ENCODE assay signal across 20 mouse cellular contexts in the genomic region with DNA sequence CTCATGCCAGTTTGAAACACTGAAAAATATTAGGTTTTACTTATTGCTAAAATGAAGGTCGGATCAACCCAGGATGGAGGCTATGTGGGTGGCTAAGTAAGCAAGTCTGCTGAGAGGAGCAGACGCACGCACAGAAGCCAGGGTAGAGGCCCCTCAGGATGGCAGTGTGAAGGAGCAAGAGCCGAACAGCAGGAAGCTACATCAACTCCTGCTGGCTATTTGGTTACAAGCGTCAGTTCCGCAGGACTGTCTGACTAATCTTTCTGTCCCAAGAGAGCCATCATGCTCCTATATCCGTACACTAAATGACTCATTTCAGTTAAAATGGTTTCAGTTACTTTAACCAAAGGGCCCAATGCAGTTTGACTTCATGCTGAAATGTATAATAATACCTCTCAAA. TPM values are rescaled to one million over a fixed set of nuclear protein-coding genes. Genes with fewer than 3 reads are reported as not detected.
DNase-seq lines count a peak whose midpoint lies in the region; ATAC-seq and TF ChIP-seq lines count a peak whose summit lies in the region.
"Had no signal": no experiment of that assay in that cellular context is flagged by ENCODE, and none has a peak within 500 bp of the region (broad histone marks: within the 10 kb centered on the region; RNA-seq: fewer than 3 reads in every experiment).

No protein-coding gene starts in this region.

- H3K4me1 ChIP-seq in heart, embryonic 10.5 days: peaks cover 30% of the 10 kb centered on the region
- peaks cover 29 to 43% of the 10 kb centered on the region in 2 experiments for H3K4me1 ChIP-seq in CH12.LX (ENCODE audit: control insufficient read depth in 1 of 2, insufficient read depth in 2 of 2)
- H3K4me1 ChIP-seq in embryonic facial prominence, embryonic 14.5 days (ENCODE audit: control insufficient read depth, insufficient read depth, low read length): peaks cover 8% of the 10 kb centered on the region; the same call in 1 of the 2 replicates
- H3K4me1 ChIP-seq: liver, embryonic 15.5 days had no signal

- peak; percentile 71 for TF ChIP-seq POLR2A in CH12.LX (IDR thresholded peaks at IDR 0.05; ENCODE audit: low read depth, low read length)

- H3K9ac ChIP-seq in CH12.LX (ENCODE audit: insufficient read depth, low read depth): peak overlapping the region; percentile 43; the same call in 1 of the 2 replicates
- H3K9ac ChIP-seq in embryonic facial prominence, embryonic 14.5 days (ENCODE audit: low read depth, low read length): no peak overlapping the region
- H3K9ac ChIP-seq: forebrain, embryonic 13.5 days; limb, embryonic 13.5 days; liver, embryonic 15.5 days had no signal

- no peaks in the 10 kb centered on the region for H3K27me3 ChIP-seq in heart, embryonic 10.5 days (ENCODE audit: insufficient read depth, poor library complexity, severe bottlenecking)
- H3K27me3 ChIP-seq in CH12.LX (replicated peaks): no peaks in the 10 kb centered on the region
- no peaks in the 10 kb centered on the region for H3K27me3 ChIP-seq in embryonic facial prominence, embryonic 14.5 days (replicated peaks; ENCODE audit: control insufficient read depth, insufficient read depth, low read length)
- H3K27me3 ChIP-seq: forebrain, embryonic 13.5 days; limb, embryonic 13.5 days; liver, embryonic 15.5 days; Patski had no signal

- TF ChIP-seq CTCF in CH12.LX (conservative IDR thresholded peaks at IDR 0.05 in 1 of 2, IDR thresholded peaks at IDR 0.05 in 1 of 2; ENCODE audit: low read depth in 2 of 2, low read length in 2 of 2): no peak; a peak in 1 of 4 replicates

- H3K4me2 ChIP-seq in CH12.LX (ENCODE audit: insufficient read depth, low read depth, poor library complexity, severe bottlenecking): peak overlapping the region; percentile 88
- no peak overlapping the region for H3K4me2 ChIP-seq in embryonic facial prominence, embryonic 14.5 days (ENCODE audit: low read depth, low read length)
- H3K4me2 ChIP-seq: forebrain, embryonic 13.5 days; limb, embryonic 13.5 days; liver, embryonic 15.5 days; midbrain, embryonic 11.5 days had no signal

- H3K4me3 ChIP-seq in heart, embryonic 10.5 days: no peak overlapping the region
- H3K4me3 ChIP-seq in CH12.LX (replicated peaks in 1 of 3; ENCODE audit: low read depth in 2 of 3, low read length in 2 of 3, poor library complexity in 1 of 3): peak overlapping the region in 1 of 3 experiments; percentile 7
- no peak overlapping the region for H3K4me3 ChIP-seq in embryonic facial prominence, embryonic 14.5 days (ENCODE audit: low read depth, low read length)
- H3K4me3 ChIP-seq: forebrain, embryonic 13.5 days; limb, embryonic 13.5 days; liver, embryonic 15.5 days had no signal

- H3K36me3 ChIP-seq in heart, embryonic 10.5 days: no peaks in the 10 kb centered on the region
- H3K36me3 ChIP-seq in CH12.LX (replicated peaks in 1 of 2; ENCODE audit: control insufficient read depth in 1 of 2, insufficient read depth in 1 of 2, low read length in 1 of 2): no peaks in the 10 kb centered on the region
- no peaks in the 10 kb centered on the region for H3K36me3 ChIP-seq in embryonic facial prominence, embryonic 14.5 days (ENCODE audit: control insufficient read depth, insufficient read depth, low read length)
- H3K36me3 ChIP-seq: limb, embryonic 13.5 days; liver, embryonic 15.5 days had no signal

- in situ Hi-C loops in CH12.LX (cut with MboI; ENCODE audit: low pct_ligation_motif_present, low pct_unique_long_range_greater_than_20kb, low sequenced_read_pairs): no loop called here

- H3K9me3 ChIP-seq in heart, embryonic 10.5 days: no peaks in the 10 kb centered on the region
- peaks cover 9% of the 10 kb centered on the region for H3K9me3 ChIP-seq in CH12.LX (replicated peaks; ENCODE audit: low read length)
- H3K9me3 ChIP-seq in embryonic facial prominence, embryonic 14.5 days (ENCODE audit: control insufficient read depth, low read length): peaks cover 6% of the 10 kb centered on the region; the same call in 1 of the 2 replicates
- H3K9me3 ChIP-seq: forebrain, embryonic 13.5 days; limb, embryonic 13.5 days; liver, embryonic 15.5 days had no signal

- TF ChIP-seq EP300 in CH12.LX (IDR thresholded peaks at IDR 0.05; ENCODE audit: low read length): peak; percentile 100

- peak; percentile 14 for DNase-seq in heart, adult 8-10 months (ENCODE audit: low spot score)
- DNase-seq in heart, embryonic 10.5 days (ENCODE audit: low spot score): no peak
- DNase-seq in 3T3-L1 (ENCODE audit: low read depth, low spot score) (peak; percentile 95), CH12.LX (ENCODE audit: extremely low read depth) (peak; percentile 96)
- peak; percentile 53 for DNase-seq in embryonic facial prominence, embryonic 14.5 days (ENCODE audit: low spot score)
- DNase-seq in right cerebral cortex, postnatal 36 days (ENCODE audit: low spot score in 2 of 2): no peak
- DNase-seq in gastrocnemius, postnatal 4 days (ENCODE audit: low spot score in 2 of 2): no peak
- no peak for DNase-seq in spleen, postnatal 36 days (ENCODE audit: low spot score in 2 of 2)
- DNase-seq: adrenal gland, postnatal 25 days; cerebellum, postnatal 25 days; kidney, adult 2 months; kidney, postnatal 14 days; lung, postnatal 10 days; right cerebral cortex, postnatal 4 days; thymus, postnatal 4 days had no signal

- TF ChIP-seq RAD21 in CH12.LX (IDR thresholded peaks at IDR 0.05; ENCODE audit: low read depth, low read length): peak; percentile 27

- 34% methylated on average over 7 of the region's 7 CpGs for WGBS in heart, embryonic 10.5 days
- WGBS in embryonic facial prominence, embryonic 14.5 days: 23% methylated on average over 7 of the region's 7 CpGs

- dilution Hi-C loops in CH12.LX (cut with MboI; ENCODE audit: extremely low pct_ligation_motif_present, extremely low pct_unique_long_range_greater_than_20kb, low sequenced_read_pairs): no loop called here

- peak; percentile 44; the same call in 1 of the 2 replicates for ATAC-seq in embryonic facial prominence, embryonic 14.5 days (ENCODE audit: low read depth)
- ATAC-seq: forebrain, embryonic 13.5 days; Patski had no signal

- no peaks in the 10 kb centered on the region for H3K79me2 ChIP-seq in CH12.LX (replicated peaks; ENCODE audit: control insufficient read depth, extremely low read depth, insufficient read depth, poor library complexity, severe bottlenecking)

- no peak overlapping the region for H3K27ac ChIP-seq in heart, embryonic 10.5 days
- peak overlapping the region; percentile 81 for H3K27ac ChIP-seq in CH12.LX (ENCODE audit: insufficient read depth, low read depth)
- no peak overlapping the region for H3K27ac ChIP-seq in embryonic facial prominence, embryonic 14.5 days (replicated peaks; ENCODE audit: low read depth, low read length)
- H3K27ac ChIP-seq: forebrain, embryonic 13.5 days; limb, embryonic 13.5 days; liver, embryonic 15.5 days had no signal

TF ChIP-seq in CH12.LX, 34 proteins besides CTCF, POLR2A, EP300 and RAD21 (continues in another document):
- TF ChIP-seq KAT2A (IDR thresholded peaks at IDR 0.05; ENCODE audit: insufficient replicate concordance, low read length) (0 out of 2 replicates have a peak, but pooled peaks have one; percentile 77), NELFE (IDR thresholded peaks at IDR 0.05; ENCODE audit: low read depth, low read length) (peak; percentile 60; the same call in 1 of the 2 replicates), POLR2AphosphoS2 (IDR thresholded peaks at IDR 0.05; ENCODE audit: low read depth, low read length) (no peak), USF1 (IDR thresholded peaks at IDR 0.05; ENCODE audit: low read depth, low read length) (no peak), MAX (IDR thresholded peaks at IDR 0.05; ENCODE audit: low read length) (peak; percentile 59; the same call in 1 of the 2 replicates), MYC (IDR thresholded peaks at IDR 0.05; ENCODE audit: low read depth, low read length) (peak; percentile 83; the same call in 1 of the 2 replicates), ZC3H11A (IDR thresholded peaks at IDR 0.05; ENCODE audit: low read depth, low read length) (no peak), UBTF (IDR thresholded peaks at IDR 0.05; ENCODE audit: low read depth, low read length) (peak; percentile 72; the same call in 1 of the 2 replicates), HCFC1 (IDR thresholded peaks at IDR 0.05; ENCODE audit: low read depth, low read length) (peak; percentile 44; the same call in 1 of the 2 replicates), ELF1 (IDR thresholded peaks at IDR 0.05; ENCODE audit: low read depth, low read length) (peak; percentile 70; the same call in 1 of the 2 replicates), ZNF384 (IDR thresholded peaks at IDR 0.05; ENCODE audit: low read depth, low read length) (no peak), CHD2 (IDR thresholded peaks at IDR 0.05; ENCODE audit: low read length) (peak; percentile 88), MAFK (IDR thresholded peaks at IDR 0.05; ENCODE audit: insufficient replicate concordance, low read length) (peak; percentile 93), BHLHE40 (IDR thresholded peaks at IDR 0.05; ENCODE audit: low read depth, low read length) (peak; percentile 92), USF2 (conservative IDR thresholded peaks at IDR 0.05; ENCODE audit: low read depth, low read length) (no peak), TCF12 (IDR thresholded peaks at IDR 0.05; ENCODE audit: low read depth, low read length) (peak; percentile 92), CHD1 (IDR thresholded peaks at IDR 0.05; ENCODE audit: low read depth, low read length) (no peak), SMC3 (IDR thresholded peaks at IDR 0.05; ENCODE audit: low read depth, low read length) (peak; percentile 19), MEF2A (IDR thresholded peaks at IDR 0.05; ENCODE audit: borderline replicate concordance, low read depth, low read length) (peak; percentile 98), RCOR1 (conservative IDR thresholded peaks at IDR 0.05; ENCODE audit: low read depth, low read length) (peak; percentile 96), ETS1 (conservative IDR thresholded peaks at IDR 0.05; ENCODE audit: low read depth, low read length) (peak; percentile 99), MAZ (IDR thresholded peaks at IDR 0.05; ENCODE audit: low read depth, low read length) (peak; percentile 75; the same call in 1 of the 2 replicates), SIN3A (IDR thresholded peaks at IDR 0.05; ENCODE audit: low read length) (peak; percentile 41; the same call in 1 of the 2 replicates), GABPA (IDR thresholded peaks at IDR 0.05; ENCODE audit: insufficient replicate concordance, low read depth, low read length) (no peak), PAX5 (IDR thresholded peaks at IDR 0.05; ENCODE audit: low read length) (no peak)

RNA-seq across cellular contexts. Expression of a gene that starts 46.5 kb away (rescaled TPM):
- 10 to 100 TPM; 29.1 to 67.1 (median 46.3) TPM for total RNA-seq in heart, adult 8-10 months (2022)
- polyA plus RNA-seq in heart, embryonic 10.5 days (2016; fragmentation: Nextera tagmentation; extraction: Ambion mirVana): 93.7 and 111 TPM in 2 replicates
- 3.9 and 6.1 TPM in 2 replicates for total RNA-seq in CH12.LX (2012; rRNA removed)
- 10.9 and 11.5 TPM in 2 replicates for total RNA-seq in CH12.LX (2014; rRNA removed)
- 11.2 and 13.9 TPM in 2 replicates for polyA plus RNA-seq in CH12.LX (2012; ENCODE audit: insufficient read length, low read depth)
- 64.5 and 70.4 TPM in 2 replicates for polyA plus RNA-seq in embryonic facial prominence, embryonic 14.5 days (2014; fragmentation: Nextera tagmentation; extraction: Ambion mirVana)
- 10 to 100 TPM; 73.4 to 76.6 TPM for total RNA-seq in gastrocnemius, postnatal 4 days (2021)

Comparison
In these comparisons a context has a peak if more than half of its experiments do, and no peak if none do; other contexts are left out.
1. DNase-seq: peak in heart, adult 8-10 months (single experiment), 3T3-L1 (single experiment), CH12.LX (single experiment) and embryonic facial prominence, embryonic 14.5 days (single experiment); none in heart, embryonic 10.5 days (single experiment), right cerebral cortex, postnatal 36 days (0 of 2), gastrocnemius, postnatal 4 days (0 of 2) and spleen, postnatal 36 days (0 of 2).